Mouse (Mus musculus): ENCODE results near the gene Gtf2ird1. TPM values are rescaled to one million over a fixed set of nuclear protein-coding genes. Genes with fewer than 3 reads are reported as not detected.

Gtf2ird1 gene
- total and polyA plus RNA-seq, 3 experiments, result 12.8 to 39.0 (median 13.1) TPM

DNA sequence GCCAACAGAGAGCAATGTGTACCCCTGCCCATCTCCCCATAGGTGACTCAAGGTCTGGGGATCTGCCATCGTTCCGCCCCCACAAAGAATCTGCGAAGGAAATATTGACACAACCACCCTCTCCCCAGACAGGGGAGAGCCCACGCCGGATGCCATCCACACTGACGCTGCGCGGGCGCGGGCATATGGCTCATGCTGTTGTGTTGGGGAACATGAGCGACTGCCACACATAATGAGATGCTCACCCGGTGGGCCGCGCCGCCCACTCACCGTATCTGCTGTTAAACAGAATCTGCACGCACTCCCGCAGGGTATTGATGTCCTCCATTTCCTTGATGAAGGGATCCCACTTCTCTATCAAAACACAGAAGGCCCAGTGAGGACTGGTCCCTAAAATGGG is 54.7 kb downstream of the Gtf2ird1 start:
- H3K79me2 ChIP-seq (replicated peaks; ENCODE audit: control insufficient read depth, extremely low read depth, insufficient read depth, poor library complexity, severe bottlenecking), result no peaks in the 10 kb centered on the region
- H3K4me2 ChIP-seq (ENCODE audit: insufficient read depth, low read depth, poor library complexity, severe bottlenecking), result no peak overlapping the region
- H3K9ac ChIP-seq (ENCODE audit: insufficient read depth, low read depth), result no peak overlapping the region
- no peak for TF ChIP-seq PAX5 (IDR thresholded peaks at IDR 0.05; ENCODE audit: low read length)
- TF ChIP-seq MAX (IDR thresholded peaks at IDR 0.05; ENCODE audit: low read length), result no peak
- TF ChIP-seq IRF4 (IDR thresholded peaks at IDR 0.05; ENCODE audit: low read depth, low read length), result no peak
- TF ChIP-seq ELF1 (IDR thresholded peaks at IDR 0.05; ENCODE audit: low read depth, low read length), result no peak
- no peak for TF ChIP-seq SIN3A (IDR thresholded peaks at IDR 0.05; ENCODE audit: low read length)
- no peak for TF ChIP-seq POLR2AphosphoS2 (IDR thresholded peaks at IDR 0.05; ENCODE audit: low read depth, low read length)
- no peak for TF ChIP-seq UBTF (IDR thresholded peaks at IDR 0.05; ENCODE audit: low read depth, low read length)
- no peak for TF ChIP-seq POLR2A (IDR thresholded peaks at IDR 0.05; ENCODE audit: low read depth, low read length)
- no peak for TF ChIP-seq ZMIZ1 (IDR thresholded peaks at IDR 0.05; ENCODE audit: low read depth, low read length)
- no peak for TF ChIP-seq HCFC1 (IDR thresholded peaks at IDR 0.05; ENCODE audit: low read depth, low read length)
- H3K27ac ChIP-seq (ENCODE audit: insufficient read depth, low read depth), result no peak overlapping the region
- no peak overlapping the region for H3K4me3 ChIP-seq (replicated peaks in 1 of 3; ENCODE audit: low read depth in 2 of 3, low read length in 2 of 3, poor library complexity in 1 of 3)
- in situ Hi-C loops (cut with MboI; ENCODE audit: low pct_ligation_motif_present, low pct_unique_long_range_greater_than_20kb, low sequenced_read_pairs) (no loop called here), dilution Hi-C loops (cut with MboI; ENCODE audit: extremely low pct_ligation_motif_present, extremely low pct_unique_long_range_greater_than_20kb, low sequenced_read_pairs) (no loop called here)
- H3K27me3 ChIP-seq (replicated peaks), result no peaks in the 10 kb centered on the region
- H3K4me1 ChIP-seq (ENCODE audit: control insufficient read depth in 1 of 2, insufficient read depth in 2 of 2), result no peaks in the 10 kb centered on the region
- no peaks in the 10 kb centered on the region for H3K9me3 ChIP-seq (replicated peaks; ENCODE audit: low read length)
- DNase-seq (ENCODE audit: extremely low read depth), result no peak
- peaks cover 0 to 86% of the 10 kb centered on the region in 2 experiments for H3K36me3 ChIP-seq (replicated peaks in 1 of 2; ENCODE audit: control insufficient read depth in 1 of 2, insufficient read depth in 1 of 2, low read length in 1 of 2)

DNA sequence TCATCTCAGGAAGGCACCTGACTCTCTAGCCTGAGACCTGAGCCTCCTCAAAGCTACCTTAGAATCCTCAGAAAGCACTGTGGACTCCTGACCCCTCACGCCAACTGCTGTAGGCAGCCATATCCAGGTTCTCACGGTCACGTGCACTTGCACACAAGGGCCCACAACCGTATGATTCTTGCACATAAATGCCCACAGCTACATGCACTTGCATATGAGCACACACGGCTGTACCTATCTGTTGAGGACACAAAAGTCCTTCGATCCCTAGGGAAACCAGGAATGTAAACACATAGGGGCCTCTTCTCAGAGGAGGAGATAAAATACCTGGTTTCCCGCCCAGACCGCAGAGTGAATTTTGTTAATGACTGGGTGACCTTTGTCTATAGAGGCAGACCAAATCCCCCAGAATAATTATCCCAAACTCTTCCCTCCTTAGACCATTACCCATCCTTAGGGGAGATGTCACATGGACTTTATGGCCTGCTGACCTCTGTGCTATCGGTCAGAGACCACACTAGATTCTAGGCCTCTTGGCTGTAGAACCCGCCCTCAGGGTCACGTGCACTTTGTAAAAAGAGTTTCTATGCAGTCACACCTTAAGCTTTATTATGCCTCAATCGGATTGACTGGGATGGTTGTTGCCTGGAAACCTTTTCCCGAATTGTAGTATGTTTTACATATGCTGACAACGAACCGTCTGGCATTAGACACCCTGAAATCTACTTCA is 58.9 kb downstream of the Gtf2ird1 start:
- Histone ChIP-seq H3K36me3 (replicated peaks in 1 of 2; ENCODE audit: control insufficient read depth in 1 of 2, insufficient read depth in 1 of 2, low read length in 1 of 2) (peaks cover 0 to 74% of the 10 kb centered on the region in 2 experiments), H3K27me3 (replicated peaks) (no peaks in the 10 kb centered on the region), H3K4me3 (replicated peaks in 1 of 3; ENCODE audit: low read depth in 2 of 3, low read length in 2 of 3, poor library complexity in 1 of 3) (no peak overlapping the region), H3K4me2 (ENCODE audit: insufficient read depth, low read depth, poor library complexity, severe bottlenecking) (no peak overlapping the region), H3K9me3 (replicated peaks; ENCODE audit: low read length) (no peaks in the 10 kb centered on the region), H3K9ac (ENCODE audit: insufficient read depth, low read depth) (no peak overlapping the region), H3K4me1 (ENCODE audit: control insufficient read depth in 1 of 2, insufficient read depth in 2 of 2) (peaks cover 0 to 27% of the 10 kb centered on the region in 2 experiments; a peak in 2 of 4 replicates), H3K79me2 (replicated peaks; ENCODE audit: control insufficient read depth, extremely low read depth, insufficient read depth, poor library complexity, severe bottlenecking) (no peaks in the 10 kb centered on the region), H3K27ac (ENCODE audit: insufficient read depth, low read depth) (no peak overlapping the region)
- no peak for TF ChIP-seq UBTF (IDR thresholded peaks at IDR 0.05; ENCODE audit: low read depth, low read length)
- no peak for TF ChIP-seq CTCF (conservative IDR thresholded peaks at IDR 0.05 in 1 of 2, IDR thresholded peaks at IDR 0.05 in 1 of 2; ENCODE audit: low read depth in 2 of 2, low read length in 2 of 2)
- TF ChIP-seq MAX (IDR thresholded peaks at IDR 0.05; ENCODE audit: low read length), result no peak
- dilution Hi-C loops (cut with MboI; ENCODE audit: extremely low pct_ligation_motif_present, extremely low pct_unique_long_range_greater_than_20kb, low sequenced_read_pairs), result no loop called here
- in situ Hi-C loops (cut with MboI; ENCODE audit: low pct_ligation_motif_present, low pct_unique_long_range_greater_than_20kb, low sequenced_read_pairs), result no loop called here
- DNase-seq (ENCODE audit: extremely low read depth), result no peak

DNA sequence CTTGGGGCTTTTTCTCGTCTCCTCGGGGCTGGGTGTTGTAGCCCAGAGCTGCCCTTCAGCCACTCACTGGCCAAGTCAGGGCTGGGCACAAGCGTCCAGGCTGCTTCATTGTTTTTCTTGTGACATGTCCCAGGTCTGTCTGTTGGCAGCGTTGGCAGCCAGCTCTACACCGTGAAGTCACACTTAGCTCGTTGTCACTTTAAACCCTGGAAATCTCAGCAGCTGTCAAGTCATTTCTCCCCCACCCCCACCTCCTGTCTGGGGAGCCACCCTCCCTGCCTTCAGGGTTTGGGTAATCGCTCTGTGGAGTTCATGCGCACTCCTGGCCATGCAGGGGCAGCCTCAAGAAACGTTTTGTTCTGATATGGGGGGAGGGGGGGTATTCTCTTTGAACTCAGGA is 60.0 kb downstream of the Gtf2ird1 start:
- dilution Hi-C loops (cut with MboI; ENCODE audit: extremely low pct_ligation_motif_present, extremely low pct_unique_long_range_greater_than_20kb, low sequenced_read_pairs), result no loop called here

More for the DNA sequence above, 60.0 kb downstream of the Gtf2ird1 start:
- TF ChIP-seq CHD1 (IDR thresholded peaks at IDR 0.05; ENCODE audit: low read depth, low read length) (no peak), ZC3H11A (IDR thresholded peaks at IDR 0.05; ENCODE audit: low read depth, low read length) (no peak), RAD21 (IDR thresholded peaks at IDR 0.05; ENCODE audit: low read depth, low read length) (no peak), KAT2A (IDR thresholded peaks at IDR 0.05; ENCODE audit: insufficient replicate concordance, low read length) (no peak), PAX5 (IDR thresholded peaks at IDR 0.05; ENCODE audit: low read length) (no peak), BHLHE40 (IDR thresholded peaks at IDR 0.05; ENCODE audit: low read depth, low read length) (no peak), TBP (conservative IDR thresholded peaks at IDR 0.05; ENCODE audit: low read depth, low read length) (no peak), USF2 (conservative IDR thresholded peaks at IDR 0.05; ENCODE audit: low read depth, low read length) (no peak), HCFC1 (IDR thresholded peaks at IDR 0.05; ENCODE audit: low read depth, low read length) (no peak), TCF12 (IDR thresholded peaks at IDR 0.05; ENCODE audit: low read depth, low read length) (no peak), MAZ (IDR thresholded peaks at IDR 0.05; ENCODE audit: low read depth, low read length) (no peak), SMC3 (IDR thresholded peaks at IDR 0.05; ENCODE audit: low read depth, low read length) (no peak), CHD2 (IDR thresholded peaks at IDR 0.05; ENCODE audit: low read length) (no peak), ZMIZ1 (IDR thresholded peaks at IDR 0.05; ENCODE audit: low read depth, low read length) (no peak), RCOR1 (conservative IDR thresholded peaks at IDR 0.05; ENCODE audit: low read depth, low read length) (no peak), ZKSCAN1 (IDR thresholded peaks at IDR 0.05; ENCODE audit: borderline replicate concordance, low read depth, low read length) (no peak), MYC (IDR thresholded peaks at IDR 0.05; ENCODE audit: low read depth, low read length) (no peak), SIN3A (IDR thresholded peaks at IDR 0.05; ENCODE audit: low read length) (no peak)
- Histone ChIP-seq H3K27ac (ENCODE audit: insufficient read depth, low read depth) (no peak overlapping the region), H3K27me3 (replicated peaks) (no peaks in the 10 kb centered on the region), H3K79me2 (replicated peaks; ENCODE audit: control insufficient read depth, extremely low read depth, insufficient read depth, poor library complexity, severe bottlenecking) (no peaks in the 10 kb centered on the region), H3K9me3 (replicated peaks; ENCODE audit: low read length) (no peaks in the 10 kb centered on the region), H3K4me3 (replicated peaks in 1 of 3; ENCODE audit: low read depth in 2 of 3, low read length in 2 of 3, poor library complexity in 1 of 3) (no peak overlapping the region), H3K9ac (ENCODE audit: insufficient read depth, low read depth) (no peak overlapping the region), H3K4me2 (ENCODE audit: insufficient read depth, low read depth, poor library complexity, severe bottlenecking) (no peak overlapping the region), H3K36me3 (replicated peaks in 1 of 2; ENCODE audit: control insufficient read depth in 1 of 2, insufficient read depth in 1 of 2, low read length in 1 of 2) (peaks cover 0 to 73% of the 10 kb centered on the region in 2 experiments), H3K4me1 (ENCODE audit: control insufficient read depth in 1 of 2, insufficient read depth in 2 of 2) (peaks cover 0 to 27% of the 10 kb centered on the region in 2 experiments; a peak in 2 of 4 replicates)
- in situ Hi-C loops (cut with MboI; ENCODE audit: low pct_ligation_motif_present, low pct_unique_long_range_greater_than_20kb, low sequenced_read_pairs), result no loop called here
- no peak for DNase-seq (ENCODE audit: extremely low read depth)

Measured in CH12.LX (cell line).